Mouse (Mus musculus): ENCODE data around the gene Dclre1b.

GRCm38 (mm10) chr3:103810967-103811366, 1.7 kb upstream of the Dclre1b start:
- TF ChIP-seq CTCF (IDR thresholded peaks at IDR 0.05; ENCODE audit: borderline replicate concordance, insufficient read depth, low read depth, low read length) (no peak), POLR2A (IDR thresholded peaks at IDR 0.05; ENCODE audit: borderline replicate concordance, insufficient read depth, low read length) (no peak)

Data from cerebellum, adult 2 months (tissue).